Mouse (Mus musculus) bone marrow, adult 2 months (tissue): ENCODE data around the gene Pmvk. TPM values are rescaled to one million over a fixed set of nuclear protein-coding genes. Genes with fewer than 3 reads are reported as not detected.

Source experiments
- H3K27ac ChIP-seq: fragments of 200-500 bp; 2 replicates; pipeline ENCODE4 v1.5.1; 2012; ENCODE audit warnings: low read depth, mild to moderate bottlenecking, control low read depth, inconsistent platforms, low read length; ENCODE audit not compliant: control insufficient read depth, poor library complexity, insufficient read depth
- H3K4me1 ChIP-seq: fragments of 200-500 bp; 2 replicates; pipeline ENCODE4 v1.6.1; 2011; ENCODE audit warnings: low read length; ENCODE audit not compliant: control insufficient read depth, insufficient read depth
- H3K4me3 ChIP-seq: fragments of 200-500 bp; replicated peaks from 2 replicates; pipeline ENCODE3; 2011; ENCODE audit warnings: mild to moderate bottlenecking, low read depth, low read length, control low read depth; ENCODE audit not compliant: control insufficient read depth
- CTCF ChIP-seq: fragments of 200-500 bp; IDR thresholded peaks from 2 replicates; pipeline ENCODE4 v1.5.1; 2011; ENCODE audit warnings: low read length, control low read depth; ENCODE audit not compliant: control insufficient read depth, insufficient read depth
- POLR2A ChIP-seq: fragments of 200-500 bp; IDR thresholded peaks from 2 replicates; pipeline ENCODE4 v1.6.1; 2011; ENCODE audit warnings: low read depth, mild to moderate bottlenecking, control low read depth, low read length, borderline replicate concordance; ENCODE audit not compliant: control insufficient read depth
- WGBS: fragments of 180-500 bp; shearing (Covaris S2); methylation state at CpG from one replicate; pipeline ENCODE4 v1.1.7; 2018; 5-methylcytosine and 5-hydroxymethylcytosine counted together
- polyA plus RNA-seq: library from polyadenylated mRNA; stranded (reverse); fragments of >200 nt; gene quantifications from 2 replicates; pipeline ENCODE4 v1.2.4, GENCODE M21; 2011; ENCODE audit warnings: low replicate concordance; ENCODE audit not compliant: missing spikeins, insufficient read depth, insufficient read length

The Pmvk gene
- polyA plus RNA-seq, 1 experiment: 33.4 TPM

DNA sequence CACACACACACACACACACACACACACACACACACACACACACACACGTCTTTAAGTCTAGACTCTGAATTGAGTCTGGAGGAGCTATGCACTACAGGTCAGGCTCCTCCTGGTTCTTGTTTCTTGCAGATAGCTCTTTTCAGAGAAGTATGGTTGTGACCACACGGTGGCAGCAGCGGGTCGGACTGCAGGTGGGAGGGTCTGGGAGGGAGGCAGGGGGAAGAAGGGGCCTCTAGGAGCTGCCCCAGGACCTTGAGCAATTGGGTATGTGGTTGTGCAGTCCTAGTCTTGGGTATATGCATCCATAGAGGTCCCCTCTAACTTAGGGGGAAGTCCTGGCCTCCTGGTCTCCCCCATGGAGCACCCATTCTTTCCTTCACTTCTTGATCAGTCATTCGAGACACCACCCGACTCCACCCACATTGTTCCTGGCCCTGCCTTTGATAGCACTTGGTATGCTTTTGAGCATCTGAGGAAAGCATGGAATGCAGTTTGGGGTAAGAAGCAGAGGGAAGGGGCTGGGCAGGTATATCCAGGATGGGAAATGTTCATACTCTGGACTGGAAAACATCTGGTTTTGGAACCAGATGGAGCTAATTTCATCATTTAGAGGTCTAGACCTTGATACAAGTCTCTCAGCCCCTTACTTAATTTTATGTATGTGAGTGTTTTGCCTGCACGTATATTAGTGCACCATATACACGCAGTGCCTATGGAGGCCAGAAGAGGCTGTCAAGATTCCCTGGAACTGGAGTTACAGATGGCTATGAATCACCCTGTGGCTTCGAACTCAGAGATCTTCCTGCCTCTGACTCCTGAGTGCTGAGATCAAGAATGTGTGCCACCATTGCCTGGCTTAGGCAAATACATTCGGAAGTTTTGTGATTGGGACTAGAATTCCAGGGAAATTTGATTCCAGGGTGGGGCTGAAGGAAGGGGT lies 2.7 kb downstream of the Pmvk start:
- WGBS: 32% methylated on average over 10 of the region's 10 CpGs

DNA sequence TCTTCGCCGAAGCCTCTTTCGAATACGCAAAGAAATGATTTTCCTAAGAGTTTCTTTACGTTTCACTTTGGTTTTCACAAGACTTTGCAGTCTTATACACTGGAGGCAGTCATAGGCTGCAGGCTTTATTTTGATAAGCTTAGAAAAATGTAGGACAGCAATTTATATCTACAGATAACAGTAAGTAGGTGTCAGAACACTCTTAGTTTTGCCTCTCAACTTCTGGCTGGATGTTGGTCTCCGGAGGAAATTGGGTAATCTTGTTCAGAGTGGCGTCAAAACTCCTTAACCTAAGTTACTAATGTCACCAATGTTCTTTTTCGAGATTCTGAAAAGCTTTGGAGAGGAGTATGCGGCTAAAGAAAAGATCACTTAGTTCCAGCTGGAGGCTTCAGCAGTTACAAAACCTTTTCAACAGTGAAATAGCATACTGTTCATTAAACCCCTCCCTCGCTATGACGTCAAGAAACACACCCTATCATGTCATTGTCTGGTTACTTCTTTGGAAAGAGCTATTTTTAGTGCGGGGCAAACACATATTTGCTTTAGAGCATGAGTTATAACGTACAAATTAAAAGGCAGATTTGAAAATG lies 4.1 kb downstream of the Pmvk start:
- TF ChIP-seq POLR2A (no peak), CTCF (no peak)
- Histone ChIP-seq H3K4me1 (peaks cover 5% of the 10 kb centered on the region; the same call in 1 of the 2 replicates), H3K27ac (peak overlapping the region; percentile 31; the same call in 1 of the 2 replicates), H3K4me3 (peak overlapping the region; percentile 81)
- 35% methylated on average over 13 of the region's 13 CpGs for WGBS

More for the DNA sequence above, 2.7 kb downstream of the Pmvk start:
- Histone ChIP-seq H3K27ac (no peak overlapping the region), H3K4me3 (no peak overlapping the region), H3K4me1 (peaks cover 5% of the 10 kb centered on the region; the same call in 1 of the 2 replicates)
- TF ChIP-seq CTCF (peak; percentile 86), POLR2A (no peak)

DNA sequence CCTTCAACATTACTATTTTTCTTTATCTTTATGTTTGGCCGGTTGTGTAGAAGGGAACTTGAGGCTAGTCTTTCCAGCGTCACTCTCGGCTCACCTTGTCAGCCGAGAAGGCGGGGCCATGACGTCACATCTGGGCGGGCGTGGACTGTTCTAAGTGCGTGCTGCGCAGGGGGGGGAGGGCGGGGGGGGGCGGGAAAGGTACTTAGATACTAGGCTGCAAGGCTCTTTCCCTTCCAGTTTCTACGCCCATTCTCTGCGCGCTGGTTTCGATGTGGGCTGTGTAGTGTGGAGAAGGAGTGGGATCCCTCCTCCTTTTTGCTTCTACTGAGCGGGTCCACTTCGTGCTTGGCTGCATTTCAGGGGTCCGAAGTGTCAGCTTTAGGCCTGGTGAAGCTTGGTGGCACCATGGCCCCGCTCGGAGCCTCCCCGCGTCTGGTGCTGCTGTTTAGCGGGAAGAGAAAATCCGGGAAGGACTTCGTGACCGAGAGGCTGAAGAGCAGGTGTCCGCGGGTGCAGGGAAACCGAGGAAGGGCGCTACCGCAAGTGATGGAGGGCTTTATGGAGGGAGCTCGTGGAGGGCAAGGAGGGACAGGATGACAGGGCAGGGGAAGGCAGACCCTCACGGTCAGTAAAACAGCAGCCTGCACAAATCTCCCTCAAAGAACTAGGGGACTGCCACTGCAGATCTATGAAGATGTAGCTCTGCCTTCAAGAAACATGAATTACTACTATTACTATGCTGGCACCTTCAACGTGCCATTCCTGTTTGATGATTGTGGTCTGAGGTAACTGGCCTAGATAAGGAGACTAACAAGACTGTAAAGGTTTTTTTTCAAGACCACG lies 4.8 kb downstream of the Pmvk start:
- peak overlapping the region; percentile 81 for H3K4me3 ChIP-seq
- under 1% methylated on average over 35 of the region's 36 CpGs for WGBS
- peak overlapping the region; percentile 47 for H3K27ac ChIP-seq
- TF ChIP-seq CTCF: no peak
- no peak; the same call in 1 of the 2 replicates for TF ChIP-seq POLR2A
- peaks cover 5% of the 10 kb centered on the region; the same call in 1 of the 2 replicates for H3K4me1 ChIP-seq

DNA sequence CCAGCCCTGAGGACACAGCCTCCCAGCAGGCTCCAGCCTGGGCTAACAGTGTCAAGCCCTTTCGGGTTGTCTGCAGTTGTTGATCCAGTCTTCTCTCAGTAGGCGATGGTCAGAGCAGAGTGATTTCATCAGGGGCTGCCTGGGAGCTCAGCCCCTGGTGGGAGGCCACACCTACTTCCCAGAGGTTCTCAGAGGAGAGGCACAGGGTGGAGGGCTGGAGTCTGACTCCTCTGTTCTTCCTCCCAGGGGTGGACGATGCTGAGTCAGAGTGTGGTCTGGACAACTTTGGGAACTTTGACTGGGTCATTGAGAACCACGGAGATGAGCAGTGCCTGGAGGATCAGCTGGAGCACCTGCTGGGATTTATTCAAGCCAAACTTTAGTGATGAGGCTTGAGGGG lies 13.9 kb downstream of the Pmvk start:
- 76% methylated on average over 4 of the region's 4 CpGs for WGBS
- no peaks in the 10 kb centered on the region for H3K4me1 ChIP-seq
- H3K4me3 ChIP-seq: no peak overlapping the region
- H3K27ac ChIP-seq: no peak overlapping the region
- TF ChIP-seq CTCF: no peak
- no peak for TF ChIP-seq POLR2A

DNA sequence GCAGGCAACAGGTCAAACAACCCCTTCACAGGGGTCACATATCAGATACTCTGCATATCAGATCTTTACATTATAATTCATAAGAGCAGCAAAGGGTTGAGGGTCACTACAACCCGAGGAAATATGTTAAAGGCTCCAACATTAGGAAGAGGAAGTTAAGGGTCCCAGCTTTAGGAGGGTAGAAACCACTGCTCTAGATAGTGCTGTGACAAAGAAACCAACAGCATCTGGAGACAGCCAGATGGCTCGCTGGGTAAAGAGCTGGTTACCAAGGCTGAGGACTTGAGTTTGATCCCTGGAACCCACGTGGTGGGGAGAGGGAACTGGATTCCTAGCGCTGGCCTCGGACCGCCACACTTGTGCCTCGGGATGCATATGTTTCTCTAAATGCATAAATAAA lies 17.9 kb downstream of the Pmvk start:
- 38% methylated on average over 7 of the region's 7 CpGs for WGBS
- no peak overlapping the region for H3K4me3 ChIP-seq

DNA sequence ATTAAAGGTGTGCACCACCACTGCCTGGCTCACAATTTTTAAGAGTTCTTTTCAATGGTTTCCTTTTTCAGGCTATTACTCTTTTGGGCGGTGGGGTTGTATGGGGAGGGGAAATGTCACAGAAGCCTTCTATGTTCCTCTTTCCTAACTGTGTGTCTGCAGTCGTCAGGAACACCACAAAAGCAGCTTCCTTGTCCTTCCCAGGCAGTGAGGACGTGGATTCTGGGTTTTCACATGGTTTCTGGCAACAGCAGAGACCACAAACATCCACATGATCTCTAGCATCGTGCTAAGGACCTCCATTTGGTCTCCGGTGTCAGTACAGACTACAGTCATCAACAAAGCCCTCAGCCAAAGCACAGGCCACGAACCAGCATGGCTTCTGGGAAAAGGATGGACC lies 19.5 kb downstream of the Pmvk start:
- no peak for TF ChIP-seq POLR2A
- no peak overlapping the region for H3K27ac ChIP-seq
- WGBS: 15% methylated on average over 6 of the region's 6 CpGs
- no peak overlapping the region for H3K4me3 ChIP-seq
- no peaks in the 10 kb centered on the region for H3K4me1 ChIP-seq

More for the DNA sequence above, 17.9 kb downstream of the Pmvk start:
- H3K27ac ChIP-seq: no peak overlapping the region
- H3K4me1 ChIP-seq: no peaks in the 10 kb centered on the region
- TF ChIP-seq CTCF: no peak
- no peak for TF ChIP-seq POLR2A

DNA sequence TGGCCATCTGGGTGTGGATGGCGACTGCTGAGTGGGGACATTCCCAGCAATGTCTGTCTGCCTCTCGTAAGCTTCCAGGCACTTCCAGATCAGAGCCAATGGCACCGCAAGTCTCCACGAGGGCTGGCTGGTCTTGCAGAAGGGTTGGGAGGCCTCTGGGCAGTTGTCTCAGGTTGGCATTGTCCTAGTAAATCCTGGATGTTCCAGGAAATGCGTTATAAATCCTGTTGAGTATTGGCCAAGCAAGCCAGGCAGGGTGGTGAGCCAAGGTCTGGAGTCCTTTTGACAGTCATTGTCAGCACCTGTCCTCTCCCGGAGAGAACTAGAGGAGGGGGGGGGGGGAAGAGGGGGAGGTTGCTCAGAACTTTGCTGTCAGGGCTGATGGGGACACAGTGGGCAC lies 24.7 kb downstream of the Pmvk start:
- no peaks in the 10 kb centered on the region for H3K4me1 ChIP-seq
- WGBS: 74% methylated on average over 6 of the region's 6 CpGs
- no peak overlapping the region for H3K27ac ChIP-seq
- no peak overlapping the region for H3K4me3 ChIP-seq
- no peak for TF ChIP-seq POLR2A
- TF ChIP-seq CTCF: no peak

DNA sequence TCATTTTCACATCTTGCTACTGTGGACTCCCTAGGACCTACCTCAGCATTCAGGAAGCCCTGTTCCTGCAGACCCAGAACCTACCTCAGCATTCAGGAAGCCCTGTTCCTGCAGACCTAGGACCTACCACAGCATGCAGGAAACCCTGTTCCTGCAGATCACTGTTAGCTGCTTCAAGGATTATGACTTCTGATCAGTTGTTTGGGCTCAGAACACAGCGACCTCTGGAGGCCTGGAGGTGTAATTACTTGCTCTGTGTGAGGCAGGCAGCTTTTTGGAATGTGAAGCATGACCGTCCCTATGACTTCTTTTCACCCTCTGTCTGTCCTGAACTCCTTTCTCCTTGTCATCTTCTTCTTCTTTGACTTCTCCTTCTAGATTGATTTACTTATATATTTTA lies 27.1 kb downstream of the Pmvk start:
- TF ChIP-seq POLR2A (no peak), CTCF (peak; percentile 61)
- H3K27ac ChIP-seq: no peak overlapping the region
- H3K4me1 ChIP-seq: no peaks in the 10 kb centered on the region
- WGBS: 42% methylated on average over 2 of the region's 2 CpGs
- H3K4me3 ChIP-seq: no peak overlapping the region
